13 mouse cellular contexts compared by ENCODE assay signal in genomic region chr10:123183743-123184142, GRCm38 (mm10). TPM values are rescaled to one million over a fixed set of nuclear protein-coding genes. Genes with fewer than 3 reads are reported as not detected.
DNase-seq lines count a peak whose midpoint lies in the region; ATAC-seq and TF ChIP-seq lines count a peak whose summit lies in the region.
"Had no signal": no experiment of that assay in that cellular context is flagged by ENCODE, and none has a peak within 500 bp of the region (broad histone marks: within the 10 kb centered on the region; RNA-seq: fewer than 3 reads in every experiment).

No protein-coding gene starts in this region.

- H3K27ac ChIP-seq in heart, embryonic 12.5 days (ENCODE audit: poor library complexity, severe bottlenecking), result no peak overlapping the region
- no peak overlapping the region for H3K27ac ChIP-seq in liver, embryonic 16.5 days (ENCODE audit: low read length)
- H3K27ac ChIP-seq: heart, adult 2 months; macrophage; stomach, postnatal 0 days had no signal

- H3K27me3 ChIP-seq in heart, embryonic 12.5 days (replicated peaks), result no peaks in the 10 kb centered on the region
- H3K27me3 ChIP-seq in Patski, result no peaks in the 10 kb centered on the region
- no peaks in the 10 kb centered on the region for H3K27me3 ChIP-seq in liver, embryonic 16.5 days (ENCODE audit: control insufficient read depth, insufficient read depth, low read depth, low read length)

- peaks cover 20% of the 10 kb centered on the region for H3K36me3 ChIP-seq in heart, embryonic 12.5 days
- peaks cover 12% of the 10 kb centered on the region for H3K36me3 ChIP-seq in liver, embryonic 16.5 days (ENCODE audit: control insufficient read depth, insufficient read depth)

- in situ Hi-C loops in Patski (cut with MboI; ENCODE audit: low pct_unique_long_range_greater_than_20kb), result no loop called here

- POLR2A ChIA-PET in Patski (lab: Charles Lee), result no interaction called here

- H3K4me1 ChIP-seq in heart, embryonic 12.5 days (replicated peaks), result peaks cover 36% of the 10 kb centered on the region
- H3K4me1 ChIP-seq in liver, embryonic 16.5 days (ENCODE audit: control insufficient read depth, low read depth, low read length), result peaks cover 25% of the 10 kb centered on the region

- intact Hi-C loops in heart, postnatal 14 days (cut with DNase I), result no loop called here
- intact Hi-C loops in left cerebral cortex, postnatal 36 days (cut with DNase I), result no loop called here

- 0 out of 2 replicates have a peak overlapping the region, but pooled peaks have one; percentile 30 for H3K9ac ChIP-seq in heart, embryonic 12.5 days
- peak overlapping the region; percentile 1; the same call in 1 of the 2 replicates for H3K9ac ChIP-seq in liver, embryonic 16.5 days (ENCODE audit: low read depth, low read length)

- H3K9me3 ChIP-seq in heart, embryonic 12.5 days (replicated peaks), result no peaks in the 10 kb centered on the region
- H3K9me3 ChIP-seq in liver, embryonic 16.5 days (replicated peaks; ENCODE audit: control insufficient read depth, low read length), result no peaks in the 10 kb centered on the region

- TF ChIP-seq CTCF in Patski (IDR thresholded peaks at IDR 0.05), result no peak

- H3K4me2 ChIP-seq in heart, embryonic 12.5 days, result no peak overlapping the region
- H3K4me2 ChIP-seq in liver, embryonic 16.5 days (ENCODE audit: low read depth, low read length), result no peak overlapping the region

- no peak for ATAC-seq in heart, embryonic 12.5 days (ENCODE audit: insufficient number of reproducible peaks, low FRiP score)
- peak; percentile 54 for ATAC-seq in Patski
- peak; percentile 22; the same call in 1 of the 2 replicates for ATAC-seq in liver, embryonic 16.5 days (ENCODE audit: low read depth)

- DNase-seq in heart, postnatal 14 days, result no peak
- DNase-seq in 416B (ENCODE audit: low read depth) (peak; percentile 23), Patski (ENCODE audit: low read depth, low spot score) (peak; percentile 4)
- no peak for DNase-seq in frontal cortex, adult 2 months (ENCODE audit: extremely low spot score in 1 of 2, low spot score in 1 of 2)
- DNase-seq in left cerebral cortex, postnatal 36 days (ENCODE audit: low spot score in 2 of 2), result no peak
- DNase-seq in layer of hippocampus, postnatal 10 days (ENCODE audit: low spot score in 2 of 2), result no peak
- DNase-seq: adrenal gland, adult 8-10 months had no signal

- CTCF ChIA-PET in Patski (lab: Charles Lee), result no interaction called here

- H3K4me3 ChIP-seq in heart, embryonic 12.5 days, result no peak overlapping the region
- no peak overlapping the region for H3K4me3 ChIP-seq in liver, embryonic 16.5 days (ENCODE audit: low read depth, low read length)
- H3K4me3 ChIP-seq: erythroblast, embryonic 14.5 days; heart, adult 2 months had no signal

- 54% methylated on average over 2 of the region's 2 CpGs for WGBS in heart, embryonic 12.5 days
- WGBS in liver, embryonic 16.5 days (ENCODE audit: insufficient replicate concordance), result 18% methylated on average over 2 of the region's 2 CpGs

RNA-seq across cellular contexts. Expression of gene Usp15, which starts 13.1 kb away (rescaled TPM):
- 70.4 and 72.3 TPM in 2 replicates for polyA plus RNA-seq in heart, embryonic 12.5 days (2016; fragmentation: Nextera tagmentation; extraction: Ambion mirVana)
- total RNA-seq in heart, postnatal 14 days (2021), result 10 to 100 TPM; 77.8 to 85.6 TPM
- polyA plus RNA-seq in Patski (2021), result 52.7 TPM
- polyA plus RNA-seq in liver, embryonic 16.5 days (2015; fragmentation: Nextera tagmentation; extraction: Ambion mirVana), result 88.1 and 89.9 TPM in 2 replicates
- polyA plus RNA-seq in frontal cortex, adult 2 months (2012; rRNA removed), result 45.3 and 54.1 TPM in 2 replicates
- 100 to 1,000 TPM in 1 of 2 experiments, 10 to 100 TPM in 1; 92.3 to 112 TPM for total RNA-seq in left cerebral cortex, postnatal 36 days (2021)
- total RNA-seq in layer of hippocampus, postnatal 10 days (2021), result 100 to 1,000 TPM in 1 of 2 experiments, 10 to 100 TPM in 1; 98.7 to 105 TPM

Comparison
In these comparisons a context has a peak if more than half of its experiments do, and no peak if none do; other contexts are left out.
1. DNase-seq: peak in 416B (single experiment) and Patski (single experiment); none in heart, postnatal 14 days (0 of 2), frontal cortex, adult 2 months (0 of 2), left cerebral cortex, postnatal 36 days (0 of 2) and layer of hippocampus, postnatal 10 days (0 of 2).